Mouse (Mus musculus): ENCODE results near the gene Tcf3.

GRCm38 (mm10) chr10:80453601-80454000, 20.2 kb upstream of the Tcf3 start:
- TF ChIP-seq POLR2A (IDR thresholded peaks at IDR 0.05; ENCODE audit: control insufficient read depth in 1 of 2, insufficient read depth in 1 of 2, low read depth in 1 of 2, low read length in 2 of 2, poor library complexity in 1 of 2) (no peak), ZMIZ1 (IDR thresholded peaks at IDR 0.05; ENCODE audit: low read depth, low read length) (no peak), GATA1 (IDR thresholded peaks at IDR 0.05; ENCODE audit: low read depth, low read length) (no peak), CHD2 (IDR thresholded peaks at IDR 0.05; ENCODE audit: low read length) (no peak)
